Mouse (Mus musculus): Measurements from ENCODE around the gene Celf5. TPM values are rescaled to one million over a fixed set of nuclear protein-coding genes. Genes with fewer than 3 reads are reported as not detected.

Celf5 gene
- polyA plus RNA-seq, 1 experiment from 2014 or later: 0.19 TPM

DNA sequence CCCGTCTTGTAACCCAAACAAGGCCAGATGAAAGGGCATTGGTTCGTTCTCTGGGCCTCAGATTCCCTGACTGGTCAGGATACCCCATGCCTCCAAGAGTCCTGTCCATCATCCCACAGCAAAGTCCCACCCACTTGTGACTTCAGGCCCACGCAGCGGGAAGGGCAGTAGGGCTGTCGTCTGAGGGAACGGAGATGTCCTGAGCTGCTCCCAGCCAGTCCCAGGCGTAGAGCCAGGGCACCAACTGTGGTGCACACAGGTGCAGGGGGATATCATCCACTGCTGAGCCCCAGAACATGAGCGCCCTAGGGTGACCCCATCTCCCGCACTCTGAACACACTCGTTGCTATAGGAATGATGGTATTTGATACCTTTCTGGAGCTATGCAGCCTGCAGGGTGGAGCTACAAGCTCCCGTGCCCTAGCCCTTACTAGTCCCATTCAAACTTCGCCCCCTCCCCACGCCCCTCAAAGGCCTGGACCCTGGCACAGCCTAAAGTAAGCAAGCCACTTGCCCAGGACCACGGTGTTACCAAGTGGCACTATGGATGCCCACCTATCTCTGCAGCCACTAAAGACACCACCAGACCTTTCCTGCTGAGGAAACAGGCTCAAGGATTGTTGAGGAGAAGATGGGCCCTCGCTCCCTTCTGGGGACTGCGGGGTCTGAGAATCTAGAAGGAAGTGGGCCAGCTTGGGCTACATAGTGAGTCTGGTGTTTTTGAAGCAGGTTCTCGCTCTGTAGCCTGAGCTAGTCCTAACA is 66.8 kb downstream of the Celf5 start:
- Histone ChIP-seq H3K9ac (ENCODE audit: low read depth, low read length) (peak overlapping the region; percentile 12; the same call in 1 of the 2 replicates), H3K4me3 (ENCODE audit: low read depth, low read length) (no peak overlapping the region), H3K27ac (ENCODE audit: low read depth, low read length) (no peak overlapping the region), H3K36me3 (ENCODE audit: control insufficient read depth, insufficient read depth, low read length) (no peaks in the 10 kb centered on the region), H3K9me3 (replicated peaks; ENCODE audit: control insufficient read depth, low read length) (no peaks in the 10 kb centered on the region), H3K4me2 (no peak overlapping the region), H3K4me1 (ENCODE audit: control insufficient read depth, insufficient read depth, low read length) (peaks cover 83% of the 10 kb centered on the region), H3K27me3 (ENCODE audit: control insufficient read depth, insufficient read depth, low read length) (peaks cover 5% of the 10 kb centered on the region; the same call in 1 of the 2 replicates)
- WGBS (ENCODE audit: insufficient replicate concordance): 65% methylated on average over 17 of the region's 17 CpGs
- ATAC-seq (replicated peaks; ENCODE audit: insufficient number of reproducible peaks, low FRiP score, low TSS enrichment): no peak

DNA sequence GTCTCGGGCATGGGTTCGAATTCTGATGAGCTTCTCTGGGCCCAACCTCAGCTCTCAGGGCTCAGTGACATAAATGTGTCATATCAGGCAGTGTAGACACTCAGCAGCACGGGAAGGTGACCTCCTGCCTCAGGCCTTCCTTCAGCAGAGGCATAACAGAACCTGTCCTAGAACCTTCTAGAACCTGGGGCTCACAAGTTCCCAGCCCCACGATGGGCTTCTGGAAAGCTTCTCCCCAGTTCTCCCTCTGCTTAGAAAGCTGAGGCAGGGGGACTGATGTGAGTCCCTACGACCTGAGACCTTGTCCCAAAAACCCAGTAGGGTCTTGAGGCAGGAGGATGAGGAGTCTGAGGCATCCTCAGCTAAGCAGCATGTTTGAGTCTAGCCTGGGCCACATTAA is 67.4 kb downstream of the Celf5 start:
- peaks cover 89% of the 10 kb centered on the region for H3K4me1 ChIP-seq (ENCODE audit: control insufficient read depth, insufficient read depth, low read length)
- ATAC-seq (replicated peaks; ENCODE audit: insufficient number of reproducible peaks, low FRiP score, low TSS enrichment): no peak
- no peak overlapping the region; the same call in 1 of the 2 replicates for H3K9ac ChIP-seq (ENCODE audit: low read depth, low read length)
- no peak overlapping the region for H3K4me2 ChIP-seq
- no peaks in the 10 kb centered on the region for H3K36me3 ChIP-seq (ENCODE audit: control insufficient read depth, insufficient read depth, low read length)
- H3K27ac ChIP-seq (ENCODE audit: low read depth, low read length): no peak overlapping the region
- H3K9me3 ChIP-seq (replicated peaks; ENCODE audit: control insufficient read depth, low read length): no peaks in the 10 kb centered on the region
- H3K27me3 ChIP-seq (ENCODE audit: control insufficient read depth, insufficient read depth, low read length): peaks cover 3% of the 10 kb centered on the region; the same call in 1 of the 2 replicates
- WGBS (ENCODE audit: insufficient replicate concordance): 74% methylated on average over 5 of the region's 5 CpGs
- H3K4me3 ChIP-seq (ENCODE audit: low read depth, low read length): no peak overlapping the region

DNA sequence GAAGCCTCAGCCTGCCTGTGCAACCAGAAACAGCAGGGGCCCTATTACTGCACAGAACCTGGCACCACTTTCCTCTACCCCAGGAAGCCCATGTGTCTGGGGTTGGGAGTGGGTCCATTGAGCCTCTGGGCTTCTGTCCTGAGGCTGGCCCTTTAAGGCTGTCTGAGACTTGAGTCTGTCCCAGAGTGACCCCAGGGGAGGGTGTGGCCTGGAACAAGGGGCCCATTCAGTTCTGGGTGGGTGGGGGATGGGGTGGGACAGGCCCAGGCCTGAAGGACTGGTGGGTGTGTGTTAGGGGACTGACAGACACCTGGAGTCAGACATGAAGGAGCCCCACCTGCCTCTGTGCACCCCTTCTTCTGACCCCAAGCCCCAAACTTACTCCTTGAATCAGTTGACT is 67.8 kb downstream of the Celf5 start:
- H3K27me3 ChIP-seq (ENCODE audit: control insufficient read depth, insufficient read depth, low read length): peaks cover 3% of the 10 kb centered on the region; the same call in 1 of the 2 replicates
- no peaks in the 10 kb centered on the region for H3K9me3 ChIP-seq (replicated peaks; ENCODE audit: control insufficient read depth, low read length)
- H3K4me2 ChIP-seq: no peak overlapping the region
- H3K36me3 ChIP-seq (ENCODE audit: control insufficient read depth, insufficient read depth, low read length): no peaks in the 10 kb centered on the region
- no peak overlapping the region for H3K9ac ChIP-seq (ENCODE audit: low read depth, low read length)
- H3K4me1 ChIP-seq (ENCODE audit: control insufficient read depth, insufficient read depth, low read length): peaks cover 93% of the 10 kb centered on the region
- ATAC-seq (replicated peaks; ENCODE audit: insufficient number of reproducible peaks, low FRiP score, low TSS enrichment): no peak
- no peak overlapping the region for H3K4me3 ChIP-seq (ENCODE audit: low read depth, low read length)
- no peak overlapping the region for H3K27ac ChIP-seq (ENCODE audit: low read depth, low read length)

DNA sequence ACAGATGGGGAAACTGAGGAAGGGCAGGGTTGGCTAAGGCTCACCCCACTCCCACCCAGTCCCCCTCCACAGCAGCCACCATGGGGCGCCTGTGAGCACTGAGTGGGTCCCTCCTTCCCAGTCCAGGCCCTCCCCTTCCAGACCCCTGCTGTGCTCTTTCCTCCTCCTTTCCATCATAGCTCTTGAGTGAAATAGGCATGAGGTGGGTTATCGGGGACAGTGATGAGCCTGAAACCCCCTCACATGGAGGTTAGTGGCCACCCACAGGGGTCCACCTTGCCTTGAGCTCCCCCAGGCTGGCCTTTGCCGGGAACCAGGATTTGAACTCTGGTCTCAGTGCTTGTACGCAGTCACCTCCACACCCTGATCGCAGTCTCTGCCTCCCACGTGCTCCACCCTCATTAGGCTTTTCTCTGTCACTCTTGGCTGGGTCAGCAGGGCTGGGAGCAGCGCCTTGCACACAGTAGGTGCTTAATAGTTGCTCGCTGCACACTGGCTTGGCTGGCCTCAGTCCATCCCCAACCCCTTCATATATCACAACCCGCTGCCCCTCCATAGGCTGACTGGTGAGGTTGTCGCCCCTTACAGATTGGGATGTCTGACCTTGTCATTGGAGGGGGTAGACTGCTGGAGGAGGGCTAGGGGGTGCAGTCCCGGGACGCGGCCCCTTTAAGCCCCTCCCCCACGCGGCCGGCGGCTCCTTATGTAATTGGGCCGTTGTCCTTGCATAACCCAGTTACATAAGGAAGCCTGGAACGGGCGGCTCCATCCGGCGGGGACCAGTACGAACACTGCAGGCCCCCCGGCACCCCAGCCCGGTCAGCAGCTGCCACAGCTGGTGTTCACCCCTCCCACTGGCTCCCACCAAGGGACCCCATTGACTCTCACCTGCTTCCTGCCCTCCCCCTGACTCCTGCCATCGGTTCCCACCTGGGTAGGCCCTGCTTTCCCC is 68.9 kb downstream of the Celf5 start:
- no peaks in the 10 kb centered on the region for H3K9me3 ChIP-seq (replicated peaks; ENCODE audit: control insufficient read depth, low read length)
- peaks cover 3% of the 10 kb centered on the region; the same call in 1 of the 2 replicates for H3K27me3 ChIP-seq (ENCODE audit: control insufficient read depth, insufficient read depth, low read length)
- no peaks in the 10 kb centered on the region for H3K36me3 ChIP-seq (ENCODE audit: control insufficient read depth, insufficient read depth, low read length)
- ATAC-seq (replicated peaks; ENCODE audit: insufficient number of reproducible peaks, low FRiP score, low TSS enrichment): no peak
- peak overlapping the region; percentile 29; the same call in 1 of the 2 replicates for H3K4me2 ChIP-seq
- H3K9ac ChIP-seq (ENCODE audit: low read depth, low read length): peak overlapping the region; percentile 4; the same call in 1 of the 2 replicates
- H3K4me3 ChIP-seq (ENCODE audit: low read depth, low read length): 0 out of 2 replicates have a peak overlapping the region, but pooled peaks have one; percentile 3
- H3K27ac ChIP-seq (ENCODE audit: low read depth, low read length): peak overlapping the region; percentile 10
- H3K4me1 ChIP-seq (ENCODE audit: control insufficient read depth, insufficient read depth, low read length): peaks cover 97% of the 10 kb centered on the region
- 29% methylated on average over 26 of the region's 26 CpGs for WGBS (ENCODE audit: insufficient replicate concordance)

DNA sequence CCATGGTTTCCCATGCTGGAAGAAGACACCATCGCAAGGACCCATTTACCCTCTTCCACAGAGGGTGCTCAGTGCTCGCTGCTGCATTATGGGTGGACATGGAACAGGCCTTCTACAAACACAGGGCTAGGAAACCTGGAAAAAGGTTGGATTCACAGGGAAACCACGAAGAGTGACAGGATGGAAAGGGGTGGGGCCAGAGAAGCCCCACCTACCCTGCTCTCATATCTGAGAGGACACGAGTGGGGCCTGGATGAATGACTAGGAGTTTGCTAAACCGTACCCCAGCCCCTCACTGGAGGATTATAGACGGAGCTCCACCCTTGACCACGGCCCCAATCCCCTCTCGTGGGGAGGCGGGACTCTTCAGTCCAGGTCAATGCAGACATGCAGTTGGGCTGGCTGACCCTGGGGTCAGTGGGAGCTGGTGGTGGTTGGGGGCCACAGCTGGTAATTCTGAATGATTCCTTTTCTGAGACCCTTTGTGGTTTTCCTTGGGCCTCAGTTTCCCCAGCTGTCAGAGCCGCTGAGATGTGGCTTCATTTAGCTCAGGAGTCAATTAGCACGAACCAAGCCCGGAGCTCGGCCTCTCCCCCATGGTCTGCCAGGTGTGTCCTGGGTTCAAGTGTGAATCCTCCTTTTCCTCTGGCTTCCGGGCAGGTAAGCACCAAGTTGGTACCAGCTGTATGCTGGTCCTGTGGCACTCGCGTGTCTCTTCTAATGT is 69.8 kb downstream of the Celf5 start:
- ATAC-seq (replicated peaks; ENCODE audit: insufficient number of reproducible peaks, low FRiP score, low TSS enrichment): no peak
- peaks cover 99% of the 10 kb centered on the region for H3K4me1 ChIP-seq (ENCODE audit: control insufficient read depth, insufficient read depth, low read length)
- peak overlapping the region; percentile 82 for H3K27ac ChIP-seq (ENCODE audit: low read depth, low read length)
- no peak overlapping the region for H3K4me3 ChIP-seq (ENCODE audit: low read depth, low read length)
- H3K4me2 ChIP-seq: peak overlapping the region; percentile 37; the same call in 1 of the 2 replicates
- H3K36me3 ChIP-seq (ENCODE audit: control insufficient read depth, insufficient read depth, low read length): no peaks in the 10 kb centered on the region
- H3K9me3 ChIP-seq (replicated peaks; ENCODE audit: control insufficient read depth, low read length): no peaks in the 10 kb centered on the region
- H3K9ac ChIP-seq (ENCODE audit: low read depth, low read length): 0 out of 2 replicates have a peak overlapping the region, but pooled peaks have one; percentile 39
- 71% methylated on average over 16 of the region's 16 CpGs for WGBS (ENCODE audit: insufficient replicate concordance)
- H3K27me3 ChIP-seq (ENCODE audit: control insufficient read depth, insufficient read depth, low read length): peaks cover 2% of the 10 kb centered on the region

DNA sequence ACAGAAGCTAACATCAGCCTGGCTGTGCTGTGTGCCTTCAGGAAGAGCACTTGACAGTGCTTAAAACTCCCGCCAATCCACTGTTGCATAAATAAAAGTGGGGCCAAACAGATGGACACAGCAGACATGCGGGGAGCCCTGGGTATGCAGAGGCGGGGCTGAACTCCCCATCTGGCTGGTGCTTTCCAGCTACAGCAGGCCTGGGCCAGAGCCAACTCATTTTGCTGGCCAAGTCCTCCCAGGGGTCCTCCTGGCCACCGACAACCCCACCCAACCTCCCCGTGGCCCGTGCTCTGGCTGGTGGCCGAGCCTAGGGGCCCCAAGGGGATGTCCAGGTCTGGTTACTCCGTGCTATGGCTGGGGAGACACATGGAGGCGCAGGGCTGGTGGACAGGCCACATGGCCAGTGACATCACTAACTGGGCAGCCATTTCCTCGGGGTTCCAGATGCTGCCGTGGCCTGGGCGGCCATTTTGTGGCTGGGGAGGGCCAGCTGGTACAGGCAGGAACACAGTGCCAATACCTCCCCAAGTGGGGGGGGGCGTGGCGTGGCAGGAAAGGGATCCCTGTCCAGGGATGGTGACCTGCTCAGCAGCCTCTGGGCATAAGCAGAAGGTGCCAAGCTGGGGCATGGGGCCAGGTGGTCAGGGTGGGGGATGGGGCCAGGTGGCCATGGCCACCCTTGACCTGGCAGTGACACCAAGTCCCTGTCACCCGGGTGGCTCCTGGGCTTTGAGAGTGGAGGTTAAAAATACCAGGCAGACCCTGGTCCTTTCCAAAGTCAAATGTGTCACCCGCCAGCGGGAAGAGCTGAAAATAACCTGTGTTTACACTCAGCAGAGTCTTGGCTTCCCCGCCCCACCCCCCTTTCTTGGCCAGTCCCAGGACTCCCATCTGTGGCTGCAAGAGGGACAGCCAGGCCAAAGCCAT is 70.8 kb downstream of the Celf5 start:
- no peak for ATAC-seq (replicated peaks; ENCODE audit: insufficient number of reproducible peaks, low FRiP score, low TSS enrichment)
- H3K4me2 ChIP-seq: peak overlapping the region; percentile 37; the same call in 1 of the 2 replicates

DNA sequence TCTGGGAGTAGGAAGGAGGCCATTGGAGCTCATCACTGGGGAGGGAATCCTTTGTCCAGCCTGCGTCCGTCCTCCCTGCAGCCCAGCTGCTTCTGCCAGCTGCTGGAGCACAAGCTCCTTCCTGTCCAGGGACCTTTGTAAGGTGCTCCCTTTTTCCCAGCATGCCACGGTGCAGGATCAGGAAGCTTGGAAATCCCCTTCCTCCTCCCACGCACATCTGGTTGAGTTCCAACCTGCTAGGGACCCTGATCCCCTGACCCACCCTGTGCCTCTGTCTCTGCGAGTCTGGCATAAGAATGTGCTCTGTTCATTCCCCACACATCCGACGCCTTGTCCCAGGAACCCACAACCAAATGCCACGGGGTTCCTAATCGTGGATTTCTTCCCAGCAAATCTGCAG is 71.5 kb downstream of the Celf5 start:
- peak overlapping the region; percentile 82; the same call in 1 of the 2 replicates for H3K27ac ChIP-seq (ENCODE audit: low read depth, low read length)
- no peaks in the 10 kb centered on the region for H3K9me3 ChIP-seq (replicated peaks; ENCODE audit: control insufficient read depth, low read length)
- H3K4me1 ChIP-seq (ENCODE audit: control insufficient read depth, insufficient read depth, low read length): peaks cover 99% of the 10 kb centered on the region
- ATAC-seq (replicated peaks; ENCODE audit: insufficient number of reproducible peaks, low FRiP score, low TSS enrichment): no peak
- 71% methylated on average over 9 of the region's 9 CpGs for WGBS (ENCODE audit: insufficient replicate concordance)
- H3K4me2 ChIP-seq: no peak overlapping the region; the same call in 1 of the 2 replicates
- no peaks in the 10 kb centered on the region; the same call in 1 of the 2 replicates for H3K36me3 ChIP-seq (ENCODE audit: control insufficient read depth, insufficient read depth, low read length)
- H3K9ac ChIP-seq (ENCODE audit: low read depth, low read length): peak overlapping the region; percentile 50; the same call in 1 of the 2 replicates
- H3K27me3 ChIP-seq (ENCODE audit: control insufficient read depth, insufficient read depth, low read length): no peaks in the 10 kb centered on the region; the same call in 1 of the 2 replicates
- no peak overlapping the region for H3K4me3 ChIP-seq (ENCODE audit: low read depth, low read length)

More for the DNA sequence above, 70.8 kb downstream of the Celf5 start:
- Histone ChIP-seq H3K9me3 (replicated peaks; ENCODE audit: control insufficient read depth, low read length) (no peaks in the 10 kb centered on the region), H3K27me3 (ENCODE audit: control insufficient read depth, insufficient read depth, low read length) (no peaks in the 10 kb centered on the region; the same call in 1 of the 2 replicates), H3K36me3 (ENCODE audit: control insufficient read depth, insufficient read depth, low read length) (no peaks in the 10 kb centered on the region), H3K4me1 (ENCODE audit: control insufficient read depth, insufficient read depth, low read length) (peaks cover 99% of the 10 kb centered on the region), H3K4me3 (ENCODE audit: low read depth, low read length) (no peak overlapping the region), H3K27ac (ENCODE audit: low read depth, low read length) (peak overlapping the region; percentile 82), H3K9ac (ENCODE audit: low read depth, low read length) (no peak overlapping the region; the same call in 1 of the 2 replicates)
- WGBS (ENCODE audit: insufficient replicate concordance): 60% methylated on average over 18 of the region's 18 CpGs
